Mouse (Mus musculus): ENCODE data around the gene Krtap5-1. TPM values are rescaled to one million over a fixed set of nuclear protein-coding genes. Genes with fewer than 3 reads are reported as not detected.
"Not testable (repeated sequence)": the region's sequence is repeated elsewhere in the genome, so short reads cannot be mapped to it uniquely, and the experiment has no call there.

Gene Krtap5-1
- total and polyA plus RNA-seq, 3 experiments: not detected

DNA sequence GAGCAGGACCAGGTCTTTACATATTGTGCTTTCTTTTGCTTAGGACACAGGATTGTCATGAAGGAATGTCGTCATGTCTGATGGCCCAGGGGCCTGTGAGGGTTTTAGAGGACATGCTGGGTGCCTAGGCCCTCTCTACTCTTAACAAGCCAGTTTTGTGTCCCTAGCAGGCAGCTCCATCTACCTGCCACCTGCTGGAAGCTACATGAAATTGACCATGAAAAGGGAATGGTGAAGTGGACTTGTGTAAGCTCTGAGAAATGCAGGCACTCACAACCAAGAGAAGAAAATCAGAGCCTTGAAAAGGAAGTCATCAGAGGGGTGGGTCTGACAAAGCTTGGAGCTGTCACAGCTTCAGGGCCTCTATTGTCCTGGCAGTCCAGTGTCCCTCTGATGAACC lies 17.6 kb downstream of the Krtap5-1 start:
- in situ Hi-C loops (cut with MboI; ENCODE audit: low pct_ligation_motif_present, low pct_unique_long_range_greater_than_20kb, low sequenced_read_pairs); H3K27ac ChIP-seq (ENCODE audit: insufficient read depth, low read depth); H3K4me1 ChIP-seq (ENCODE audit: control insufficient read depth in 1 of 2, insufficient read depth in 2 of 2); H3K9me3 ChIP-seq (replicated peaks; ENCODE audit: low read length); H3K4me2 ChIP-seq (ENCODE audit: insufficient read depth, low read depth, poor library complexity, severe bottlenecking); H3K79me2 ChIP-seq (replicated peaks; ENCODE audit: control insufficient read depth, extremely low read depth, insufficient read depth, poor library complexity, severe bottlenecking); H3K36me3 ChIP-seq (replicated peaks in 1 of 2; ENCODE audit: control insufficient read depth in 1 of 2, insufficient read depth in 1 of 2, low read length in 1 of 2); dilution Hi-C loops (cut with MboI; ENCODE audit: extremely low pct_ligation_motif_present, extremely low pct_unique_long_range_greater_than_20kb, low sequenced_read_pairs); DNase-seq (ENCODE audit: extremely low read depth); H3K9ac ChIP-seq (ENCODE audit: insufficient read depth, low read depth); H3K4me3 ChIP-seq (replicated peaks in 1 of 3; ENCODE audit: low read depth in 2 of 3, low read length in 2 of 3, poor library complexity in 1 of 3): not testable (repeated sequence)
- peaks cover 37% of the 10 kb centered on the region for H3K27me3 ChIP-seq (replicated peaks)
- TF ChIP-seq CTCF (conservative IDR thresholded peaks at IDR 0.05 in 1 of 2, IDR thresholded peaks at IDR 0.05 in 1 of 2; ENCODE audit: low read depth in 2 of 2, low read length in 2 of 2): peak in 1 of 2 experiments; percentile 18; a peak in 1 of 4 replicates

GRCm38 (mm10) chr7:142278183-142278582 lies 18.7 kb downstream of the Krtap5-1 start:
- H3K4me2 ChIP-seq (ENCODE audit: insufficient read depth, low read depth, poor library complexity, severe bottlenecking); H3K36me3 ChIP-seq (replicated peaks in 1 of 2; ENCODE audit: control insufficient read depth in 1 of 2, insufficient read depth in 1 of 2, low read length in 1 of 2); dilution Hi-C loops (cut with MboI; ENCODE audit: extremely low pct_ligation_motif_present, extremely low pct_unique_long_range_greater_than_20kb, low sequenced_read_pairs); H3K9ac ChIP-seq (ENCODE audit: insufficient read depth, low read depth); H3K27ac ChIP-seq (ENCODE audit: insufficient read depth, low read depth); H3K4me3 ChIP-seq (replicated peaks in 1 of 3; ENCODE audit: low read depth in 2 of 3, low read length in 2 of 3, poor library complexity in 1 of 3); H3K79me2 ChIP-seq (replicated peaks; ENCODE audit: control insufficient read depth, extremely low read depth, insufficient read depth, poor library complexity, severe bottlenecking); H3K4me1 ChIP-seq (ENCODE audit: control insufficient read depth in 1 of 2, insufficient read depth in 2 of 2); H3K9me3 ChIP-seq (replicated peaks; ENCODE audit: low read length); in situ Hi-C loops (cut with MboI; ENCODE audit: low pct_ligation_motif_present, low pct_unique_long_range_greater_than_20kb, low sequenced_read_pairs): not testable (repeated sequence)
- peak; percentile 19; the same call in 1 of the 2 replicates for TF ChIP-seq SMC3 (IDR thresholded peaks at IDR 0.05; ENCODE audit: low read depth, low read length)
- TF ChIP-seq CTCF (conservative IDR thresholded peaks at IDR 0.05 in 1 of 2, IDR thresholded peaks at IDR 0.05 in 1 of 2; ENCODE audit: low read depth in 2 of 2, low read length in 2 of 2): peak; percentile 36 to 54; a peak in 2 of 4 replicates
- peak; percentile 39 for DNase-seq (ENCODE audit: extremely low read depth)
- H3K27me3 ChIP-seq (replicated peaks): peaks cover 28% of the 10 kb centered on the region

DNA sequence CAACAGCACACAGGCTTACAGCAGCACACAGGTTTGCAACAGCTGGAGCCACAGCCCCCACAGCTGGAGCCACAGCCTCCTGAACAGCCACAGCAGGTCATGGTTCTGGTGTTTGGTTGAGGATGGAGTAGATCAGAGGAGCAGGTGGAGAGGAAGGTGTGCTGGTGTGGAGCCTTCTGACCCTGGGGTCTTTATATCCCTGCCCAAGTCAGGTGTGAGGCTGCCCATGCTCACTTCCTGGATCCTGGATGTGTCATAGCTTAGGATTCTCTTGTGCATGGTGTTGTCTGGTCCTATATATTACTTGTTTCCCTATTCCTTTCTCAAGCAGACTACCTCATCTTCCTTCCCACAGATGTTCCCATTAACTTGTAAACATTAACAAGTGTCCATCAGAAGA lies 22.7 kb downstream of the Krtap5-1 start, which contains the start of gene Gm4559:
Gene Gm4559 (minus strand): TSS at position 101 of the 400 bp plus-strand sequence.
- H3K79me2 ChIP-seq (replicated peaks; ENCODE audit: control insufficient read depth, extremely low read depth, insufficient read depth, poor library complexity, severe bottlenecking); H3K4me2 ChIP-seq (ENCODE audit: insufficient read depth, low read depth, poor library complexity, severe bottlenecking); dilution Hi-C loops (cut with MboI; ENCODE audit: extremely low pct_ligation_motif_present, extremely low pct_unique_long_range_greater_than_20kb, low sequenced_read_pairs); H3K9me3 ChIP-seq (replicated peaks; ENCODE audit: low read length); H3K4me3 ChIP-seq (replicated peaks in 1 of 3; ENCODE audit: low read depth in 2 of 3, low read length in 2 of 3, poor library complexity in 1 of 3); H3K36me3 ChIP-seq (replicated peaks in 1 of 2; ENCODE audit: control insufficient read depth in 1 of 2, insufficient read depth in 1 of 2, low read length in 1 of 2); H3K27ac ChIP-seq (ENCODE audit: insufficient read depth, low read depth); H3K4me1 ChIP-seq (ENCODE audit: control insufficient read depth in 1 of 2, insufficient read depth in 2 of 2); DNase-seq (ENCODE audit: extremely low read depth); H3K9ac ChIP-seq (ENCODE audit: insufficient read depth, low read depth); in situ Hi-C loops (cut with MboI; ENCODE audit: low pct_ligation_motif_present, low pct_unique_long_range_greater_than_20kb, low sequenced_read_pairs): not testable (repeated sequence)
- H3K27me3 ChIP-seq (replicated peaks): peaks cover 38% of the 10 kb centered on the region

- H3K4me1 ChIP-seq (ENCODE audit: control insufficient read depth in 1 of 2, insufficient read depth in 2 of 2); H3K27ac ChIP-seq (ENCODE audit: insufficient read depth, low read depth); H3K79me2 ChIP-seq (replicated peaks; ENCODE audit: control insufficient read depth, extremely low read depth, insufficient read depth, poor library complexity, severe bottlenecking); H3K9me3 ChIP-seq (replicated peaks; ENCODE audit: low read length); H3K4me3 ChIP-seq (replicated peaks in 1 of 3; ENCODE audit: low read depth in 2 of 3, low read length in 2 of 3, poor library complexity in 1 of 3); DNase-seq (ENCODE audit: extremely low read depth); in situ Hi-C loops (cut with MboI; ENCODE audit: low pct_ligation_motif_present, low pct_unique_long_range_greater_than_20kb, low sequenced_read_pairs); H3K9ac ChIP-seq (ENCODE audit: insufficient read depth, low read depth); H3K36me3 ChIP-seq (replicated peaks in 1 of 2; ENCODE audit: control insufficient read depth in 1 of 2, insufficient read depth in 1 of 2, low read length in 1 of 2); dilution Hi-C loops (cut with MboI; ENCODE audit: extremely low pct_ligation_motif_present, extremely low pct_unique_long_range_greater_than_20kb, low sequenced_read_pairs); H3K4me2 ChIP-seq (ENCODE audit: insufficient read depth, low read depth, poor library complexity, severe bottlenecking): not testable (repeated sequence)
- peaks cover 32% of the 10 kb centered on the region for H3K27me3 ChIP-seq (replicated peaks)
Observed at GRCm38 (mm10) chr7:142258254-142258653, 38.7 kb downstream of the Krtap5-1 start, which contains the start of gene Gm2431. Gene Gm2431 (minus strand): TSS chr7:142258354.

All from CH12.LX (cell line).